Mouse (Mus musculus) G1E (cell line): ENCODE results near the gene Letm1. TPM values are rescaled to one million over a fixed set of nuclear protein-coding genes. Genes with fewer than 3 reads are reported as not detected.

Source experiments
- ATAC-seq: 2 replicates; pipeline ENCODE4 v1.8.0; 2016; ENCODE audit warnings: mild to moderate bottlenecking; ENCODE audit not compliant: insufficient number of reproducible peaks, poor library complexity, low FRiP score, severe bottlenecking; ENCODE audit errors: extremely low read depth
- DNase-seq: peaks from one replicate; pipeline ENCODE4 v3.0.0; 2012; ENCODE audit warnings: low spot score
- H3K27me3 ChIP-seq: 2 replicates; pipeline ENCODE4 v1.6.1; 2012; ENCODE audit warnings: mild to moderate bottlenecking, low read length, inconsistent platforms; ENCODE audit not compliant: insufficient read depth
- H3K36me3 ChIP-seq: replicated peaks from 2 replicates; pipeline ENCODE3; 2012; ENCODE audit warnings: mild to moderate bottlenecking, inconsistent platforms
- H3K4me1 ChIP-seq: 2 replicates; pipeline ENCODE4 v1.6.1; 2012; ENCODE audit warnings: low read depth, low read length, inconsistent platforms, mixed read lengths; ENCODE audit not compliant: insufficient read depth
- H3K4me3 ChIP-seq: 2 replicates; pipeline ENCODE4 v1.5.1; 2012; ENCODE audit warnings: low read depth, mild to moderate bottlenecking, inconsistent platforms, low read length, moderate library complexity, mixed read lengths
- H3K9me3 ChIP-seq: replicated peaks from 2 replicates; pipeline ENCODE4 v1.6.1; 2012; ENCODE audit warnings: inconsistent platforms
- CTCF ChIP-seq: IDR thresholded peaks from 2 replicates; pipeline ENCODE4 v1.5.1; 2012; ENCODE audit warnings: low read depth, low read length, inconsistent platforms, mixed read lengths
- GATA1 ChIP-seq: IDR thresholded peaks from 2 replicates; pipeline ENCODE4 v1.6.1; 2012; ENCODE audit warnings: borderline replicate concordance, low read length, inconsistent platforms, mixed read lengths
- GATA2 ChIP-seq: IDR thresholded peaks from 2 replicates; pipeline ENCODE4 v1.6.1; 2012; ENCODE audit warnings: low read depth, low read length, inconsistent platforms, borderline replicate concordance
- POLR2AphosphoS5 ChIP-seq: IDR thresholded peaks from 2 replicates; pipeline ENCODE4 v1.6.1; 2012; ENCODE audit warnings: low read depth, low read length, inconsistent platforms; ENCODE audit not compliant: insufficient replicate concordance
- TAL1 ChIP-seq: conservative IDR thresholded peaks from 2 replicates; pipeline ENCODE4 v1.6.1; 2012; ENCODE audit warnings: low read depth, low read length, inconsistent platforms, mixed read lengths
- polyA plus RNA-seq: library from polyadenylated mRNA; stranded (reverse); fragments of >175 nt; gene quantifications from 2 replicates; pipeline ENCODE4 v1.2.3, GENCODE M21; 2012
- total RNA-seq, 2 experiments: library from RNA; stranded (forward) in 1 of 2; stranded (reverse) in 1 of 2; fragments of 200-1000 nt in 1 of 2; fragments of >200 nt in 1 of 2; fragmentation: Nextera tagmentation in 1 of 2; gene quantifications; 2 replicates each; pipeline ENCODE4 v1.2.3; 2014 to 2017

The Letm1 gene
- total and polyA plus RNA-seq, 3 experiments: 14.6 to 28.6 (median 20.8) TPM

DNA sequence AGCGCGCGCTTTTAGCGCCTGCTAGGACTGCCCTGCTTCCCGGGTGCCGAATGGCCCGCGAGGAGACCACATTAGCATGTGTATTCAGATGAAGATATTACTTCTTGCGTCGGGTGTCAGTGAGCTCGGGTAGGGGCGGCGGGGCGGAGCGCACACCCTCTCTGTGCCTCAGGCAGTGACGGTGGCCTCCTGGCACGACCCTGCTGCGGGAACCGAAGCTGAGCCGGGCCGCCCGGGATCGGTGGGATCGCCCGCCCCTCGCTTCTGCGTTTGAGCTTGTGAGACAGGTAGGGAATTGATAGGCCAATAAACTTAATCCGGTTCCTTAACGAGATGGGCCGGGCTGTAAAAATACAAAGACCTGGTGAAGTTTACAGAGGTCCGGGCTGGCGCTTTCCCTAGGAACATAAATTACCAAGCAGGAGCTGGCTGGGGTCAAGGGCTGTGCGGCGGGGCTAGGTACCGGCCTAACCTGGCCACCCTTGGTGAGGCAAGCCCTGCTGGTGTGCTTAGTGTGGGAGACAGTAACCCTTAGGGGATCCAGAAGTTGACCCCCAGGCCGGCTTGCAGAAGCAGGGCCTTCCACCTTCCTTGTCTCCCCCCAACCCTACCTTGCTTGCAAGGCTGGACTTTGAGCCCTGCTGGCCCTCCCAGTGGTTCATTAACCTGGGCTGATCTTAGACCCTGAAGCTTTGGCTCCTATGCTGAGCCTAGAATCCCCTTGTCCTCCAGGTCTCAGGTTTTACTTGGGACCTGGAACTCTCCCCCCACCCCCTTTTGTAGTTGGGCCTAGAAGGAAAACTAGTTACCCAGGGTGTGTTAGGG lies 58.8 kb downstream of the Letm1 start:
- DNase-seq (no peak), ATAC-seq (no peak)
- Histone ChIP-seq H3K4me1 (peaks cover 16% of the 10 kb centered on the region), H3K4me3 (no peak overlapping the region; the same call in 1 of the 2 replicates), H3K9me3 (peaks cover 26% of the 10 kb centered on the region), H3K36me3 (no peaks in the 10 kb centered on the region), H3K27me3 (peaks cover 75% of the 10 kb centered on the region)
- no peak for TF ChIP-seq GATA1
- no peak for TF ChIP-seq CTCF
- no peak for TF ChIP-seq GATA2
- no peak for TF ChIP-seq TAL1
- TF ChIP-seq POLR2AphosphoS5: no peak

DNA sequence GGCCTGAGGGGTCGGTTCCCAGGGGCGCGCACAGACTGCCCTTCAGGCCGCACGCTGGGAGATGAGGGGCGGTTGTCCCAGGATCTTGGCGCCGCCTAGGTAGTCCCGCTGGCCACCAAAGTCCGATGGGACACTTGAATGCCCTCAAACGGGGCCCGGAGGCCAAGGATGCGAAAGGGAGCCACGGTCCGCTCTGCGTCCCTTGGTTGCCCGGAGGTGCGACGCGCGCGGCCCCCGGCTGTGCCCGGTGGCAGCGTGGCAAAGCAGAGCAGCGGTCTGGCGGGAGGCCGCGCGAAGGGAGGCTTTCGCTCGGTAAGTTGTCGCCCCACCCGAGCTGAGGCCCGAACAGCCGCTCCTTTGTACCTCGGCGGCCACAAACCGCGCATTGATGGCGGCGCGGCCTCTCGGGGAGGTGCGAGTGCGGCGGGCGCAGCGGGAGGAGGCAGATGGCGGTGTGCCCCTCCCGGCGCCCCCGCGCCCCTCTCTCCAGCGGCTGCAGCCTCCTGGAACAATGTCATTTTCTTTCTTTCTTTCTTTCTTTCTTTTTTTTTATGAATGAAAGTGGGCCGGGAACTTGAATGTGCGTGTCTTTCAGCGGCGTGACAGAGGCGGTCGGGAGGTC lies 59.5 kb downstream of the Letm1 start:
- Histone ChIP-seq H3K9me3 (peaks cover 26% of the 10 kb centered on the region), H3K27me3 (peaks cover 77% of the 10 kb centered on the region)

DNA sequence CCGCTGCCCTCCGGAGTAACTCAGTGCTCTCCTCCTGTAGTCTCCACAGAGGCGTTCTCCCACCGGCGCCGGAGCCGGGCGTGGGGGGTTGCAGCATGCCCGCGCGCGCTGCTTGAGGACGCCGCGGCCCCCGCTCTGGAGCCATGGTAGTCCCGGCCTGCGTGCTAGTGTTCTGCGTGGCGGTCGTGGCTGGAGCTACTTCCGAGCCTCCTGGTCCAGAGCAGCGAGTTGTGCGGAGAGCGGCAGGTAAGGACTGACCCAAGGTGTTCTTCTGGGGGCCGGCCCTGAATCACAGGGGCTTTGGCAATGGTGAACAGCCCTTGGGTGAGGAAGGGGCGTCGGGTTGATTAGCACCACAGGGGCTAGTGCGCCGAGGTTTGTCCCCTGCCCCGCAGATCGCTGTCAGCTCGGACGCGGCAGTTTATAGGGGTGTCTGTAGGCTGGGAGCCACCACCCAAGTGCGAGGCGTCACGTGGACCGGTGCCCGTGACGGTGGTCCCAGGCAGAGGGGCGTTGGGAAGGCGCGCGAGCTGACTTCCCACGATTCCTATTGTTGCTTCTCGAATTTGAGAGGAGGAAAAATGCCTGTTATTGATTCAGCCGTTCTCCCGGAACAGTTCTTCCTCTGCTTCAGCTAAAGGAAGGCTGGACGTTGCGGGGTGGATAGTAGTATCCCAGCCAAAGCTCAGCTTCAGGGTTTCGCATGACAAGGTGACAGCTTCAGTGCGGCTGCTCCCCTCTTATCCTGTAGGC lies 60.2 kb downstream of the Letm1 start:
- peak overlapping the region; percentile 57; the same call in 1 of the 2 replicates for H3K4me3 ChIP-seq
- DNase-seq: no peak
- H3K9me3 ChIP-seq: peaks cover 26% of the 10 kb centered on the region
- no peaks in the 10 kb centered on the region for H3K36me3 ChIP-seq
- no peak for ATAC-seq
- H3K4me1 ChIP-seq: peaks cover 16% of the 10 kb centered on the region
- no peak for TF ChIP-seq GATA2
- no peak for TF ChIP-seq GATA1
- TF ChIP-seq CTCF: no peak
- no peak for TF ChIP-seq TAL1
- no peak for TF ChIP-seq POLR2AphosphoS5
- peaks cover 73% of the 10 kb centered on the region for H3K27me3 ChIP-seq

More for the DNA sequence above, 59.5 kb downstream of the Letm1 start:
- ATAC-seq (no peak), DNase-seq (no peak)
- Histone ChIP-seq H3K4me3 (peak overlapping the region; percentile 27; the same call in 1 of the 2 replicates), H3K4me1 (peaks cover 16% of the 10 kb centered on the region), H3K36me3 (no peaks in the 10 kb centered on the region)
- TF ChIP-seq GATA2 (no peak), POLR2AphosphoS5 (no peak), TAL1 (no peak), CTCF (no peak), GATA1 (no peak)

DNA sequence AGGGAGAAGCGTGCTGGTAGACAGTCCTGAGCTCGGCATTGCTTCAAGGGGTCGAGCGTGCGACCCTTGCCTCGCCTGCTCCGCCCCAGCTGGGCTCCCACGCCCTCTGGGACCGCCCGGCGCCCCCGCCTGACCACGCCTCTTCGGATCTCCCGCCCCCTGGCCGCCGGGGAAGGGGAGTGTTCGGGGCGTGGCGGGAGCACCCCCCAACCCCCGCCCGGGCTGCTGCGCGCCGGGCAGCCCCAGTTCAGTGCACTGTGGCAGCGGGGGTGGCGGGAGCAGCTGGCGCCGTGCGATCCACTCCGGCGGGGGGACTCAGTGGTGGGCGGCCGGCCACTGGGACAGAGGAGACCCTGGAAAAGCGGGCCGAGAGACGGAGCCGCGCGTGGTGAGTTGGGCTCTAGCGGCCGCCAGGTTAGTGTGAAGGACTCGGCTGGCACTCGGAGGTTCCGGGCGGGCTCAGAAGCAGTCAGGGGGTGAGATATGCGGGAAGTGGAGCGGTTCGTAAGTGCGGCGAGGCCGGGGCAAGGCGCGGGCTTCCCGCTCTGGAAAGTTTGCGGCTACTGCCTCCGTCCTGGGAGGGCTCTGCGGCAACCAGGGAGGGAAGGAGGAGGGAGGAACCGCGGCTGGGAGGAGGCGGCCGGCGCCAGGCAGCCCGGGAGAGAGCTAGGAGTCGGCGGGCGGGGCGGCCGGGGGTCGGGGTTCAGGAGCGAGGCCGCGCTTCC lies 60.9 kb downstream of the Letm1 start, which contains the start of gene Fgfr3:
Gene Fgfr3 (plus strand): TSS at position 134 of the 725 bp plus-strand sequence.
- H3K27me3 ChIP-seq: peaks cover 73% of the 10 kb centered on the region
- TF ChIP-seq GATA2 (no peak), CTCF (no peak), POLR2AphosphoS5 (no peak), GATA1 (no peak), TAL1 (no peak)
- ATAC-seq (no peak), DNase-seq (no peak)
- H3K4me1 ChIP-seq: peaks cover 16% of the 10 kb centered on the region
- peak within 1 kb of the TSS; percentile 57; the same call in 1 of the 2 replicates for H3K4me3 ChIP-seq
- H3K9me3 ChIP-seq: peaks cover 26% of the 10 kb centered on the region
- no peaks in the 10 kb centered on the region for H3K36me3 ChIP-seq

DNA sequence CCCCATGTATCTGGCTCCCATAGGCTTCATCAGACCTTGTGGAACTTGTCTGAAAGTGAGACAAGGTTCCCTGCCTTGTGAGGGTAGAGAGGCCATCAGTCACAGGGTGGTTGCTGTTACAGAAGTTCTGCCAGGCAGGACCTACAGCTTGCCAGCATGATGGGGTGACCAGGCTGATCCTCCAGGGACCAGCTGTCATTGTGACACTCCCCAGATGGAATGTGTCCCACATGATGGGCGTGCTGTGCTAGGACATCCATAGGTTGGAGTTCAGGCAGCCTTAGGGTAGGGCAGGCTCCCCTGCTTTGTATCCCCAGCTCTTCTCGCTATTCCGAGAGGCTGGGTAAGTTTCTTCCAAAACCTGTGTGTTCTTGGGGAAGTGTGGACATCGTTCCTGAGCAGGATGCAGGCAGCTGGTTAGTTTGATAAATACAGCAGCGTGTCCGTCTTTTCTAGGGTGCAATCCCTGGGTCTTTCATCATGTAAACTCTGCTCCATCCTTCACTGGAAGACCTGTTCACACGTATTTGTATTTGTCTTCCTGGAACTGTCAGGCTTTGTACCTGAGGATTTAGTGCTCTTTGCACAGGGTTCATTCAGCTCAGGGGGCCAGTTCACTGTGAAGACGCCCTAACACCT lies 61.6 kb downstream of the Letm1 start:
- H3K9me3 ChIP-seq: peaks cover 26% of the 10 kb centered on the region
- TF ChIP-seq POLR2AphosphoS5 (no peak), TAL1 (no peak), CTCF (no peak), GATA1 (no peak), GATA2 (no peak)
- H3K27me3 ChIP-seq: peaks cover 72% of the 10 kb centered on the region
- H3K4me3 ChIP-seq: no peak overlapping the region; the same call in 1 of the 2 replicates
- ATAC-seq: no peak
- no peaks in the 10 kb centered on the region for H3K36me3 ChIP-seq
- DNase-seq: no peak
- H3K4me1 ChIP-seq: peaks cover 16% of the 10 kb centered on the region
